Mouse (Mus musculus) forebrain, postnatal 0 days (tissue): ENCODE measurements around the gene Trp53i13. TPM values are rescaled to one million over a fixed set of nuclear protein-coding genes. Genes with fewer than 3 reads are reported as not detected.

Experiments used
- ATAC-seq: fragments of 200-750 bp; cut with Nextera tagmentation; 2 replicates; pipeline ENCODE4 v1.8.0; 2017; ENCODE audit warnings: mild to moderate bottlenecking, moderate library complexity
- DNase-seq: peaks from one replicate; pipeline ENCODE4 v3.0.0-alpha.2; 2015
- H3K27ac ChIP-seq: fragments of 300-500 bp; sonication (generic); 2 replicates; pipeline ENCODE4 v1.5.1; 2014; ENCODE audit warnings: low read depth, mild to moderate bottlenecking, antibody characterized with exemption, low read length, moderate library complexity, mixed read lengths
- H3K27me3 ChIP-seq: fragments of 300-500 bp; sonication (generic); 2 replicates; pipeline ENCODE4 v1.6.1; 2014; ENCODE audit warnings: mild to moderate bottlenecking, low read length, mixed read lengths; ENCODE audit not compliant: insufficient read depth
- H3K36me3 ChIP-seq: fragments of 300-500 bp; sonication (generic); 2 replicates; pipeline ENCODE4 v1.6.1; 2014; ENCODE audit warnings: mild to moderate bottlenecking, moderate library complexity; ENCODE audit not compliant: insufficient read depth
- H3K4me1 ChIP-seq: fragments of 300-500 bp; sonication (generic); 2 replicates; pipeline ENCODE4 v1.6.1; 2014; ENCODE audit warnings: antibody characterized with exemption; ENCODE audit not compliant: insufficient read depth
- H3K4me2 ChIP-seq: fragments of 300-500 bp; sonication (generic); 2 replicates; pipeline ENCODE4 v1.6.1; 2014; ENCODE audit warnings: low read depth, mild to moderate bottlenecking, moderate library complexity
- H3K4me3 ChIP-seq: fragments of 300-500 bp; sonication (generic); 2 replicates; pipeline ENCODE4 v1.5.1; 2014; ENCODE audit warnings: low read depth, low read length, mixed read lengths
- H3K9ac ChIP-seq: fragments of 300-500 bp; sonication (generic); 2 replicates; pipeline ENCODE4 v1.6.1; 2014; ENCODE audit warnings: mild to moderate bottlenecking
- H3K9me3 ChIP-seq: fragments of 300-500 bp; sonication (generic); 2 replicates; pipeline ENCODE4 v1.6.1; 2016; ENCODE audit warnings: low read length
- CTCF ChIP-seq: sonication (generic); IDR thresholded peaks from 2 replicates; pipeline ENCODE4 v1.5.1; 2016; ENCODE audit warnings: antibody characterized with exemption, control low read depth, low read depth
- WGBS: fragments of 180-500 bp; shearing (Covaris S2); extraction: QIAGEN DNeasy Blood & Tissue Kit; methylation state at CpG from one replicate; pipeline ENCODE4 v1.1.7; 2014; 5-methylcytosine and 5-hydroxymethylcytosine counted together
- polyA plus RNA-seq: library from polyadenylated mRNA; unstranded; fragments of >200 nt; fragmentation: Nextera tagmentation; extraction: Ambion mirVana; gene quantifications from 2 replicates; pipeline ENCODE4 v1.2.1, GENCODE M21; 2015
- total RNA-seq: library from RNA; depleted of rRNA; stranded (reverse); fragments of >200 nt; gene quantifications from 2 replicates; pipeline ENCODE4 v1.2.3, GENCODE M21; 2014

Trp53i13 gene
- total and polyA plus RNA-seq, 2 experiments from 2014 or later, result 12.3 to 12.4 TPM

DNA sequence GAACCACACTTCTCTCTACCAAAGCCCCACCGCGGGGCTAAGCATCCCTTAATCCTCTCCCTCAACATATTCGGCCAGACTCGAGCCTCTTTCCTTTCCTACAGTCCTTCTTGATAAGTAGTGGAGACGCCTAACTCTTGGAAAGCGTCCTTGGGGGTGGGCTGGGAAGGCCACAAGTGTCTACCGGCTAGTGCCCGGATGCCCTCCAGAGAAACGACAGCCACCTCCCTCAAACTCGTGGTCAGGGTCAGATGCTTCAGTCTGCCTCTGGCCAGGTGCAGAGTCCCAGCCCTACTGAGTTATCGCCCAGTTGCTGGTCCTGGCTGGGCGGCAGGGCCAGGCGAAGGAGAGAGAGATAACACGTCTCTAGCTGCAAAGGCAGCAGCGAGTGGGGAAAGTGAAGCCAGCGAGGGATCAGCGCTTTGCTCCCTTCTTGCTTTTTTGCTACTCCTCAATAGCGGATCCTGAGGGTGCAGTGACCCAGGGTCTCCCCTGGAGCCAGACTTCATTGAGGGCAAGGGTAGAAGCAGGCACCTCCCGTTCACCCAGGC, 1.4 kb downstream of the Trp53i13 start:
- no peak for TF ChIP-seq CTCF
- no peak for DNase-seq
- Histone ChIP-seq H3K4me2 (peak overlapping the region; percentile 84), H3K36me3 (no peaks in the 10 kb centered on the region), H3K27me3 (no peaks in the 10 kb centered on the region), H3K27ac (no peak overlapping the region), H3K4me3 (peak overlapping the region; percentile 46), H3K9ac (no peak overlapping the region), H3K4me1 (peaks cover 14% of the 10 kb centered on the region), H3K9me3 (no peaks in the 10 kb centered on the region)
- 20% methylated on average over 19 of the region's 19 CpGs for WGBS
- no peak for ATAC-seq

DNA sequence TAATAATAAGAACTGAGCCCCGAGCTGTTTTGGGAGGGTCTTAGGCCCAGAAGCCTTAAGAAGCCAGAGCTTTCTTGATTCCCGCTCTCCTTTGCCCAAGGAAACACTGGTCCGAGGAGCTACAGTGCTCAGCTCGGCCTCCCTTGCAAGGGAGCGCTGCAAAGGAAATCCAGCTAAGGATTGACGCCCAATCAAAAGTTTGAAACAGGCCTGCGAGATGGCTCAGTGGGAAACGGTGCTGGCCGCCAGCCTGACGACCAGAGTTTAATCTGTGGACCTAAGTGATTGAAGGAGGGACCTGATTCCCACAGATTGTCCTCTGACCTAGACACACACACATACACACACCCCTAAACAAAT, 2.0 kb downstream of the Trp53i13 start:
- WGBS, result 15% methylated on average over 10 of the region's 10 CpGs
- H3K4me3 ChIP-seq, result peak overlapping the region; percentile 58
- ATAC-seq (no peak), DNase-seq (no peak)
- H3K36me3 ChIP-seq, result no peaks in the 10 kb centered on the region
- H3K27me3 ChIP-seq, result no peaks in the 10 kb centered on the region
- no peak overlapping the region for H3K27ac ChIP-seq
- H3K9me3 ChIP-seq, result no peaks in the 10 kb centered on the region
- TF ChIP-seq CTCF, result no peak
- peaks cover 14% of the 10 kb centered on the region for H3K4me1 ChIP-seq
- peak overlapping the region; percentile 96 for H3K4me2 ChIP-seq
- H3K9ac ChIP-seq, result no peak overlapping the region

GRCm38 (mm10) chr11:77512891-77513810, 2.6 kb downstream of the Trp53i13 start:
- Histone ChIP-seq H3K9ac (peak overlapping the region; percentile 54), H3K27me3 (no peaks in the 10 kb centered on the region), H3K9me3 (no peaks in the 10 kb centered on the region), H3K4me2 (peak overlapping the region; percentile 96), H3K4me3 (peak overlapping the region; percentile 58), H3K27ac (no peak overlapping the region), H3K36me3 (no peaks in the 10 kb centered on the region), H3K4me1 (peaks cover 18% of the 10 kb centered on the region)
- WGBS, result 2% methylated on average over 79 of the region's 84 CpGs
- TF ChIP-seq CTCF, result no peak
- DNase-seq, result peak; percentile 84
- ATAC-seq, result peak; percentile 64

DNA sequence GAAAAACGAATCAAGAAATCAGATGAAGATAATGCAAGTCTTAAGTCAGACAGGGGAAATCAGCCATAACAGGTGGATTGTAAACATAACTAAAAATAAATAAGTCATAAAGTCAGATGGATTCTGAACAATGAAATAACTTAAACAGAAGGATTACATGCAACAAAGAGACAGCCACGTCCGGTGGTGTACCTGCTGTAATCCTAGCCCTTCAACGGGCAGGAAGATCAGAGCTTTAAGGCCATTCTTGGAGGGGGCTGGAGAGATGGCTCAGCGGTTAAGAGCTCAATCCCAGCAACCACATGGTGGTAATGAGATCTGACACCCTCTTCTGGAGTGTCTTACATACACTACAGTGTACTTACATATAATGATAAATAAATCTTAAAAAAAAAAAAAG, 4.4 kb downstream of the Trp53i13 start:
- DNase-seq, result no peak
- Histone ChIP-seq H3K4me2 (no peak overlapping the region), H3K27me3 (no peaks in the 10 kb centered on the region), H3K4me3 (no peak overlapping the region), H3K9ac (no peak overlapping the region), H3K4me1 (peaks cover 18% of the 10 kb centered on the region), H3K36me3 (peaks cover 8% of the 10 kb centered on the region), H3K9me3 (no peaks in the 10 kb centered on the region), H3K27ac (no peak overlapping the region)
- TF ChIP-seq CTCF, result no peak
- WGBS, result 81% methylated on average over 5 of the region's 5 CpGs
- no peak for ATAC-seq

DNA sequence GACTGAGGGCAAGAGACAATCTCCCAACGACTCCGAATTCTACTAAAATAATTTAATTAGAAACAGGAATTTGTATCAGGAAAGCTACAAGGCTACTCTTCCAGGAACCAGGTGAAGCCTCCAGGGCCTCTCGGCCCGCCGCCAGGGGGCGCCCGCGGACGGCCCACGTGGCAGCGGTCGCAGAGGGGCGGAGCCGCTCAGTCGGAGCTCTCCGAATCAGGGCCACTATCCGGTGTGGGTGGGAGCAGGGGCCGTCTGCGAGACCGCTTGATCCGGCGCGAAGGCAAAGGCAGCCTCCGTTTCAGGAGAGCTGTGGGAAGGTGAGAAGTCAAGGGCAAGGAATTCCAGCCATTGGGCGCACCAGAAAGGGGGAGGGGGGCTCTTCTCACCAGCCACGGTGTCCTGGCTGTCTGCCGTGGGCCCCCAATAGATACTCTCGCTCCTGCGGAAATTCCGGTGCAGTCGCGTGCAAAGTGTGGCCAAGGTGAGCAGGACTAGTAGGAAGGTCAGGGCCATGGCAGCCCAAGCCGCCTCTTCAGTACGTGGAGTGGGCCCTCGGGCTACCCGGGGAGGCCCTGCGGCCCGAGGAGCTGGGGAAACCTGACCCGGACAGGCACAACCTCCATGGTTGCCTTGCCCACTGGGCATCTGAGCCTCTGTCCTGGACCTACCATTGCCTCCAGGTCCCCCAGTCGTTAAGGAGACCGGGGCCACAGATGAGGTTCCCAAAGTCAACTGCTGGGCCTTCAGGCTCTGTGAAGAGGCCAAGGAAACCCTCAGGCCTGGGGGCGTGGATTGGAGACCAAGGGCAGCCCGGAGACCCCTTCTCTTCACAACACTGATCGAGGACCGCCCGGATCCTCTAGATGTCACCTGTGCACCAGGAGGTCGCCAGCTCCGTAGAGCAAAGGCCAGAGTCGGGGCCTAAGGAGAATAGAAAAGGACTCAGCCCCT, 7.4 kb downstream of the Trp53i13 start:
- H3K9me3 ChIP-seq, result no peaks in the 10 kb centered on the region
- no peak overlapping the region for H3K27ac ChIP-seq
- H3K27me3 ChIP-seq, result no peaks in the 10 kb centered on the region
- DNase-seq (peak; percentile 90), ATAC-seq (peak; percentile 89)
- H3K9ac ChIP-seq, result peak overlapping the region; percentile 51
- peaks cover 37% of the 10 kb centered on the region for H3K36me3 ChIP-seq
- 0 out of 2 replicates have a peak, but pooled peaks cover 9% of the 10 kb centered on the region for H3K4me1 ChIP-seq
- peak; percentile 92 for TF ChIP-seq CTCF
- H3K4me3 ChIP-seq, result peak overlapping the region; percentile 38
- 19% methylated on average over 49 of the region's 49 CpGs for WGBS
- H3K4me2 ChIP-seq, result peak overlapping the region; percentile 74

DNA sequence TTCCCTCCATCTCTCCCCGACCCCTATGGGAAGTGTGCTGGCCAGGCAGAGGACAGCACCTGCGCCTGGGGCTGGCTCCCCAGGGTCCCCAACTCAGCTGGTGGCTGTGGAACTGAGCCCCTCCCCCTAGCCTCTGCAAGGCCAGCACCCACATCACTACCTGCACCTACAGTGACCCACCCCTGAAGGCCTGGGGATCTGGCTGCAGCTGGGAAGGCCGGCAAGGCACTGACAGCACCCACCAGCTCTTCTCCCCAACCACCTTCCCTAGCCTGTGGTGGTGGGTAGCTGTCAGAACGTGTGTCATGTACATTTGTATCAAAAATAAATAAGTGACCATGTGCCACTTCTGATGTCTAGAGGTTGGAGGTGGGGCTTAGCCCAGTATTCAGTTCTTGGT, 8.4 kb downstream of the Trp53i13 start:
- no peak for ATAC-seq

More for the DNA sequence above, 8.4 kb downstream of the Trp53i13 start:
- Histone ChIP-seq H3K27ac (no peak overlapping the region), H3K9me3 (no peaks in the 10 kb centered on the region), H3K4me3 (no peak overlapping the region), H3K4me1 (0 out of 2 replicates have a peak, but pooled peaks cover 7% of the 10 kb centered on the region), H3K27me3 (no peaks in the 10 kb centered on the region), H3K4me2 (no peak overlapping the region), H3K9ac (no peak overlapping the region), H3K36me3 (peaks cover 47% of the 10 kb centered on the region)
- WGBS, result 75% methylated on average over 4 of the region's 4 CpGs
- no peak for TF ChIP-seq CTCF
- no peak for DNase-seq
